In genomic region chr10:22927977-22928376, GRCm38 (mm10) we compare ENCODE assay signal across 22 mouse cellular contexts.
DNase-seq lines count a peak whose midpoint lies in the region; ATAC-seq and TF ChIP-seq lines count a peak whose summit lies in the region.
"Had no signal": no experiment of that assay in that cellular context is flagged by ENCODE, and none has a peak within 500 bp of the region (broad histone marks: within the 10 kb centered on the region; RNA-seq: fewer than 3 reads in every experiment).

No protein-coding gene starts in this region.

- 73% methylated on average over 8 of the region's 8 CpGs for WGBS in kidney, embryonic 16.5 days
- 53% methylated on average over 8 of the region's 8 CpGs for WGBS in intestine, embryonic 15.5 days
- WGBS in lung, postnatal 0 days: 61% methylated on average over 8 of the region's 8 CpGs
- 49% methylated on average over 8 of the region's 8 CpGs for WGBS in stomach, embryonic 14.5 days
- 93% methylated on average over 8 of the region's 8 CpGs for WGBS in midbrain, embryonic 14.5 days
- WGBS in liver, embryonic 11.5 days: 84% methylated on average over 8 of the region's 8 CpGs

- no peaks in the 10 kb centered on the region for H3K9me3 ChIP-seq in kidney, embryonic 16.5 days (ENCODE audit: low read length)
- H3K9me3 ChIP-seq in intestine, embryonic 15.5 days: no peaks in the 10 kb centered on the region
- H3K9me3 ChIP-seq in lung, postnatal 0 days (ENCODE audit: low read length): no peaks in the 10 kb centered on the region
- no peaks in the 10 kb centered on the region for H3K9me3 ChIP-seq in stomach, embryonic 14.5 days (ENCODE audit: control insufficient read depth, low read depth, low read length)
- H3K9me3 ChIP-seq in midbrain, embryonic 14.5 days (ENCODE audit: control insufficient read depth, low read length): no peaks in the 10 kb centered on the region
- H3K9me3 ChIP-seq in liver, embryonic 11.5 days (ENCODE audit: control insufficient read depth, low read length): no peaks in the 10 kb centered on the region
- H3K9me3 ChIP-seq: embryonic facial prominence, embryonic 10.5 days; hindbrain, embryonic 10.5 days; limb, embryonic 10.5 days; midbrain, embryonic 15.5 days; neural tube, embryonic 12.5 days had no signal

- no peaks in the 10 kb centered on the region for H3K36me3 ChIP-seq in kidney, embryonic 16.5 days (ENCODE audit: insufficient read depth, low read length)
- H3K36me3 ChIP-seq in intestine, embryonic 15.5 days: no peaks in the 10 kb centered on the region
- no peaks in the 10 kb centered on the region for H3K36me3 ChIP-seq in lung, postnatal 0 days (ENCODE audit: insufficient read depth, low read length)
- H3K36me3 ChIP-seq in stomach, embryonic 14.5 days (ENCODE audit: control insufficient read depth, insufficient read depth, low read length): no peaks in the 10 kb centered on the region
- H3K36me3 ChIP-seq in midbrain, embryonic 14.5 days (ENCODE audit: control insufficient read depth, insufficient read depth, low read length): no peaks in the 10 kb centered on the region
- H3K36me3 ChIP-seq in liver, embryonic 11.5 days (ENCODE audit: control insufficient read depth, insufficient read depth, low read length): no peaks in the 10 kb centered on the region
- H3K36me3 ChIP-seq: embryonic facial prominence, embryonic 10.5 days; hindbrain, embryonic 10.5 days; limb, embryonic 10.5 days; midbrain, embryonic 15.5 days; neural tube, embryonic 12.5 days had no signal

- no peak overlapping the region for H3K4me2 ChIP-seq in kidney, embryonic 16.5 days (replicated peaks; ENCODE audit: low read depth, low read length)
- H3K4me2 ChIP-seq in intestine, embryonic 15.5 days (replicated peaks): no peak overlapping the region
- no peak overlapping the region for H3K4me2 ChIP-seq in lung, postnatal 0 days (replicated peaks; ENCODE audit: low read depth, low read length)
- no peak overlapping the region for H3K4me2 ChIP-seq in stomach, embryonic 14.5 days (replicated peaks; ENCODE audit: low read depth, low read length)
- no peak overlapping the region for H3K4me2 ChIP-seq in midbrain, embryonic 14.5 days (ENCODE audit: low read length)
- H3K4me2 ChIP-seq in liver, embryonic 11.5 days: no peak overlapping the region
- H3K4me2 ChIP-seq: heart, embryonic 11.5 days; midbrain, embryonic 15.5 days; neural tube, embryonic 12.5 days had no signal

- DNase-seq in kidney, adult 9 months: no peak
- peak; percentile 83 for DNase-seq in lung, postnatal 0 days (ENCODE audit: low spot score)
- DNase-seq in midbrain, embryonic 14.5 days: no peak
- no peak for DNase-seq in cerebellum, postnatal 4 days (ENCODE audit: low spot score in 2 of 2)
- DNase-seq in liver, embryonic 11.5 days (ENCODE audit: low spot score): no peak
- DNase-seq: adrenal gland, postnatal 25 days; cerebellum, adult 9-10 months; gastrocnemius, postnatal 10 days; liver; right cerebral cortex, postnatal 14 days; thymus, postnatal 36 days had no signal

- TF ChIP-seq EP300 in lung, postnatal 0 days (IDR thresholded peaks at IDR 0.05): peak; percentile 72

- no peaks in the 10 kb centered on the region for H3K27me3 ChIP-seq in kidney, embryonic 16.5 days (ENCODE audit: insufficient read depth, low read length)
- no peaks in the 10 kb centered on the region for H3K27me3 ChIP-seq in intestine, embryonic 15.5 days (replicated peaks)
- no peaks in the 10 kb centered on the region for H3K27me3 ChIP-seq in lung, postnatal 0 days (replicated peaks; ENCODE audit: insufficient read depth, low read length)
- no peaks in the 10 kb centered on the region for H3K27me3 ChIP-seq in stomach, embryonic 14.5 days (ENCODE audit: control insufficient read depth, insufficient read depth, low read length)
- H3K27me3 ChIP-seq in midbrain, embryonic 14.5 days (ENCODE audit: control insufficient read depth, insufficient read depth, low read length): no peaks in the 10 kb centered on the region
- no peaks in the 10 kb centered on the region for H3K27me3 ChIP-seq in liver, embryonic 11.5 days (replicated peaks; ENCODE audit: control insufficient read depth, insufficient read depth, low read length)
- H3K27me3 ChIP-seq: midbrain, embryonic 15.5 days; neural tube, embryonic 12.5 days had no signal

- peaks cover 7% of the 10 kb centered on the region; the same call in 1 of the 2 replicates for H3K4me1 ChIP-seq in kidney, embryonic 16.5 days (ENCODE audit: insufficient read depth, low read length)
- H3K4me1 ChIP-seq in intestine, embryonic 15.5 days (replicated peaks): no peaks in the 10 kb centered on the region
- no peaks in the 10 kb centered on the region for H3K4me1 ChIP-seq in lung, postnatal 0 days (ENCODE audit: insufficient read depth, low read depth, low read length)
- H3K4me1 ChIP-seq in stomach, embryonic 14.5 days (ENCODE audit: control insufficient read depth, insufficient read depth, low read length): no peaks in the 10 kb centered on the region
- H3K4me1 ChIP-seq in midbrain, embryonic 14.5 days (ENCODE audit: control insufficient read depth, insufficient read depth, low read length): no peaks in the 10 kb centered on the region
- H3K4me1 ChIP-seq in liver, embryonic 11.5 days (replicated peaks; ENCODE audit: control insufficient read depth, insufficient read depth, low read length): no peaks in the 10 kb centered on the region
- H3K4me1 ChIP-seq: hindbrain, embryonic 10.5 days; midbrain, embryonic 15.5 days; neural tube, embryonic 12.5 days had no signal

- peak overlapping the region; percentile 30; the same call in 1 of the 2 replicates for H3K27ac ChIP-seq in kidney, embryonic 16.5 days (ENCODE audit: low read length)
- 0 out of 2 replicates have a peak overlapping the region, but pooled peaks have one; percentile 48 for H3K27ac ChIP-seq in intestine, embryonic 15.5 days
- 0 out of 2 replicates have a peak overlapping the region, but pooled peaks have one; percentile 38 for H3K27ac ChIP-seq in lung, postnatal 0 days (ENCODE audit: low read length)
- H3K27ac ChIP-seq in stomach, embryonic 14.5 days (ENCODE audit: low read length): peak overlapping the region; percentile 76; the same call in 1 of the 2 replicates
- H3K27ac ChIP-seq in midbrain, embryonic 14.5 days (replicated peaks; ENCODE audit: low read depth, low read length): no peak overlapping the region
- no peak overlapping the region for H3K27ac ChIP-seq in liver, embryonic 11.5 days (ENCODE audit: low read depth, low read length)
- H3K27ac ChIP-seq: embryonic facial prominence, embryonic 10.5 days; hindbrain, embryonic 10.5 days; hindbrain, postnatal 0 days; limb, embryonic 10.5 days; midbrain, embryonic 15.5 days; neural tube, embryonic 12.5 days had no signal

- no peak for TF ChIP-seq CTCF in lung, postnatal 0 days (IDR thresholded peaks at IDR 0.05)

- H3K9ac ChIP-seq in kidney, embryonic 16.5 days (replicated peaks; ENCODE audit: low read length): no peak overlapping the region
- no peak overlapping the region for H3K9ac ChIP-seq in intestine, embryonic 15.5 days
- no peak overlapping the region for H3K9ac ChIP-seq in lung, postnatal 0 days (replicated peaks; ENCODE audit: low read depth)
- no peak overlapping the region for H3K9ac ChIP-seq in stomach, embryonic 14.5 days (replicated peaks; ENCODE audit: low read depth, low read length)
- H3K9ac ChIP-seq in midbrain, embryonic 14.5 days (replicated peaks; ENCODE audit: low read length): no peak overlapping the region
- H3K9ac ChIP-seq in liver, embryonic 11.5 days (ENCODE audit: low read depth, low read length): no peak overlapping the region
- H3K9ac ChIP-seq: midbrain, embryonic 15.5 days; neural tube, embryonic 12.5 days had no signal

- no peak for ATAC-seq in kidney, embryonic 16.5 days (ENCODE audit: low FRiP score, low TSS enrichment)
- ATAC-seq in intestine, embryonic 15.5 days: peak; percentile 65
- peak; percentile 96 for ATAC-seq in lung, postnatal 0 days
- ATAC-seq in stomach, embryonic 14.5 days (ENCODE audit: insufficient number of reproducible peaks, insufficient read depth, low FRiP score, low read depth): peak; percentile 67; the same call in 1 of the 2 replicates
- no peak for ATAC-seq in midbrain, embryonic 14.5 days (ENCODE audit: low FRiP score, low TSS enrichment)
- ATAC-seq in liver, embryonic 11.5 days (replicated peaks; ENCODE audit: low FRiP score): no peak
- ATAC-seq: forebrain, embryonic 16.5 days; hindbrain, postnatal 0 days; midbrain, embryonic 15.5 days had no signal

- no peak overlapping the region for H3K4me3 ChIP-seq in kidney, embryonic 16.5 days (ENCODE audit: low read length)
- no peak overlapping the region for H3K4me3 ChIP-seq in intestine, embryonic 15.5 days (replicated peaks)
- H3K4me3 ChIP-seq in lung, postnatal 0 days (ENCODE audit: low read depth, low read length): no peak overlapping the region
- H3K4me3 ChIP-seq in stomach, embryonic 14.5 days (ENCODE audit: low read depth, low read length): no peak overlapping the region
- no peak overlapping the region for H3K4me3 ChIP-seq in midbrain, embryonic 14.5 days (replicated peaks; ENCODE audit: low read depth, low read length)
- H3K4me3 ChIP-seq in liver, embryonic 11.5 days (ENCODE audit: low read depth, low read length): no peak overlapping the region
- H3K4me3 ChIP-seq: embryonic facial prominence, embryonic 10.5 days; hindbrain, embryonic 10.5 days; limb, embryonic 10.5 days; midbrain, embryonic 15.5 days; neural tube, embryonic 12.5 days had no signal

Comparison
In these comparisons a context has a peak if more than half of its experiments do, and no peak if none do; other contexts are left out.
1. ATAC-seq: peak in intestine, embryonic 15.5 days (single experiment), lung, postnatal 0 days (single experiment) and stomach, embryonic 14.5 days (single experiment); none in kidney, embryonic 16.5 days (single experiment), midbrain, embryonic 14.5 days (single experiment) and liver, embryonic 11.5 days (single experiment).
2. H3K27ac ChIP-seq: peak in kidney, embryonic 16.5 days (single experiment), intestine, embryonic 15.5 days (single experiment), lung, postnatal 0 days (single experiment) and stomach, embryonic 14.5 days (single experiment); none in midbrain, embryonic 14.5 days (single experiment) and liver, embryonic 11.5 days (single experiment).